Mouse (Mus musculus) inflammation-experienced regulatory T-cells (primary cell): Measurements from ENCODE around the gene Dtx3. TPM values are rescaled to one million over a fixed set of nuclear protein-coding genes. Genes with fewer than 3 reads are reported as not detected.

Experiments used
- polyA plus RNA-seq, 2 experiments: library from polyadenylated mRNA; unstranded; fragments of 100-300 nt; shearing (Covaris generic); gene quantifications; one replicate each; pipeline ENCODE4 v1.2.1; 2017

Gene Dtx3
- polyA plus RNA-seq: 100 to 1,000 TPM in 1 of 2 experiments, 10 to 100 TPM in 1; 78.0 to 135 TPM

DNA sequence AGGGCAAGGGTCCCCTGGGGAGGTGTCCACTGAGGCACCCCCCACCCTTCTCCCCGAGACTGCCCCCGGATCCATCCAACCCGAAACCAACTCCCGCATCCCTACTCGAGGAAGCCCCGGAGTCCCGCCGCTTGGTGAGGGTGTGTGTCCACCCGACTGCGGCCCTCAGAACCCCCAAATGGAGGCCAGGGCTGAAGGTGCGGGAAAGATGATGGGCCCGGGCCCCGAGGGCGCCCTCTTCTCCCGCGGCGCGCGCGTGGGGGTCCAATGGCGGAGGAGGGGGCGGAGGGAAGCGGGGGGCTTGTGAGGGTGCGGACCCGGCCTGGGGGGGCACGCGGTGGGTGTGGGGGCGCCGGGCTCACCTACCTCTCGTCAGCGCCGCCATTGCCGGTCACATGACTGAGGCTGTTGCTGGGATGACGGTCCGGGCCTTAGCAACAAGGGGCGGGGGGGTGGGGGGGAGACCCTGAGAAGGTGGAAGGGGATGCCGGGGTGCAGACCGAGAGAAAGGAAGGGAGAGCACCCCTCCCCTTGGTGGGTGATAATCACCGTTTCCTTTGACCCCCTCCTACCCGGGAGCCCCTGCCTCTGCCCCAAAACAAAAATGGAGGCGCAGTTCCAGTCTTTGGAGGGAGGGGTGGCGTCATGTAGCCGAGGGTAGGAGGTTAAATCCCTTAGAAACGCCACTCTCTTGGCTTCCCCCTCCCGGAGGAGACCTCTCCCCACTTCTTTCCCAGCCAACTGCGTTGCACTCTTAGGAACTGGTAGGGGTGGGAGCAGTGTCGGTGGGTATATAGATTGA is at the start of gene Dtx3:
TSS of gene Dtx3 (minus strand) at position 401 of the 802 bp plus-strand sequence.

GRCm38 (mm10) chr10:127211414-127211854 is 15.9 kb upstream of the Dtx3 start, which contains the start of gene Pip4k2c:
Gene Pip4k2c (minus strand): TSS chr10:127211585.

GRCm38 (mm10) chr10:127189651-127190381 is 5.7 kb downstream of the Dtx3 start, which contains the start of gene Arhgef25:
Gene Arhgef25 (minus strand): TSS chr10:127190083.

DNA sequence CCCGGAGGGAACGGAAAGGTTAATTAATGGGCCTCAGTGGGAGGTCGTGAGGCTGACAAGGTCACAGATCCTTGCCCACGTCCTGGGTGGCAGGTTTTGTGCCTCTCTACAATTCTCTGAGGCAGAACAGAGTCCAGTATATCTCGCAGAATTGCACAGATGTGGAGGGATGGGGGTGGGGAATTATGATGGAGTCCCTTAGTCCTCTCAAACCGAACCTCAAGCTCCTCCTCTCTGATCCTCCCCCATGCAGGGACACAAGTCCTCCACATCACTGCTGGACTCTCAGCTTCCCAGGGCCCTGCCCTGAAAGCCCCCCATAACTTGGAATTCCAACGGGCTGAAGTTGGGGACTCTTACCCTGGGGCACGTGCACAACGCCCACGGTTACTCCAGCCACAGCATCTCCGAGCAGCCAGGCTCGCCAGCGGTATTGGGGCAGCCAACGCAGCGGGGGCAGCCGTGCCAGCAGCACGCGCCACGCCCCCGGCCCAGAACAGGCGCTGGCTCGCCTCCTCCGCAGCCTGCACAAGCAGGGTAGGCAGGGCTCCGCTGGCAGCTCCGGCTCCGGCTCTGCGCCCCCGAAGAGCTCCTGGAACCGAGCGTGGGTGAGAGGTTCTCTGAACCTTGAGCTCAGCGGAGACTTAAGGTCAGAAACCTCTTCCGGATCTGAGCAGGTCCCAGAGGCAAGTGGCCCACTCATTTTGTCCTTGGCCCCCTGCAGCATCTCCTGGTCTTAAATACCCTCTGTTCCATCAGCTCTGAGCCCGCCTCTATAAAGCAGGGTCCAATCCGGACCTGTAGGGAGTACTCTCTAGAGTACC is 15.4 kb downstream of the Dtx3 start, which contains the start of gene Slc26a10:
TSS of gene Slc26a10 (minus strand) at position 775 of the 824 bp plus-strand sequence.

GRCm38 (mm10) chr10:127164631-127165353 is 30.7 kb downstream of the Dtx3 start, which contains the start of gene B4galnt1:
Gene B4galnt1 (plus strand): TSS chr10:127165225.

Other genes with a start within 250 kb of the Dtx3 start
- gene Ctdsp2, start 217.0 kb downstream of the Dtx3 start, polyA plus RNA-seq: 10 to 100 TPM; 35.7 to 38.3 TPM
- gene Avil, start 195.0 kb downstream of the Dtx3 start, polyA plus RNA-seq: 1 to 10 TPM in 1 of 2 experiments, under 1 TPM in 1; 0.22 to 1.5 TPM
- 10 to 100 TPM; 44.1 to 51.1 TPM for gene Tsfm, start 164.9 kb downstream of the Dtx3 start, polyA plus RNA-seq
- gene Mettl1, start 154.3 kb downstream of the Dtx3 start, polyA plus RNA-seq: 10 to 100 TPM; 21.4 to 21.8 TPM
- 1 to 10 TPM in 1 of 2 experiments, under 1 TPM in 1; 0.41 to 1.0 TPM for gene Eef1akmt3, start 154.2 kb downstream of the Dtx3 start, polyA plus RNA-seq
- 1 to 10 TPM in 1 of 2 experiments, under 1 TPM in 1; 0.28 to 1.5 TPM for gene Cyp27b1, start 147.5 kb downstream of the Dtx3 start, polyA plus RNA-seq
- 1 to 10 TPM; 1.5 to 2.8 TPM for gene March9, start 135.5 kb downstream of the Dtx3 start, polyA plus RNA-seq
- gene Cdk4, start 132.2 kb downstream of the Dtx3 start, polyA plus RNA-seq: 100 to 1,000 TPM; 253 to 259 TPM
- 10 to 100 TPM; 86.6 to 89.1 TPM for gene Tspan31, start 125.5 kb downstream of the Dtx3 start, polyA plus RNA-seq
- 10 to 100 TPM; 24.5 to 27.9 TPM for gene Agap2, start 120.4 kb downstream of the Dtx3 start, polyA plus RNA-seq
- gene Os9, start 74.6 kb downstream of the Dtx3 start, polyA plus RNA-seq: 100 to 1,000 TPM; 153 to 204 TPM
- gene B4galnt1, start 30.5 kb downstream of the Dtx3 start, polyA plus RNA-seq: 100 to 1,000 TPM; 549 to 751 TPM
- gene Slc26a10, start 15.1 kb downstream of the Dtx3 start, polyA plus RNA-seq: 1 to 10 TPM; 5.6 to 9.2 TPM
- 1 to 10 TPM in 1 of 2 experiments, under 1 TPM in 1; 0.33 to 3.3 TPM for gene Arhgef25, start 5.6 kb downstream of the Dtx3 start, polyA plus RNA-seq
- gene Pip4k2c, start 15.9 kb upstream of the Dtx3 start, polyA plus RNA-seq: 10 to 100 TPM; 31.5 to 32.3 TPM
- gene Kif5a, start 67.6 kb upstream of the Dtx3 start, polyA plus RNA-seq: 1 to 10 TPM in 1 of 2 experiments, under 1 TPM in 1; 0.78 to 1.0 TPM
- 100 to 1,000 TPM in 1 of 2 experiments, 10 to 100 TPM in 1; 76.7 to 121 TPM for gene Dctn2, start 70.6 kb upstream of the Dtx3 start, polyA plus RNA-seq
- gene Mbd6, start 93.3 kb upstream of the Dtx3 start, polyA plus RNA-seq: 10 to 100 TPM in 1 of 2 experiments, 1 to 10 TPM in 1; 8.3 to 10.7 TPM
- gene Mars, start 116.1 kb upstream of the Dtx3 start, polyA plus RNA-seq: 10 to 100 TPM; 68.9 to 74.7 TPM
- 100 to 1,000 TPM; 319 to 327 TPM for gene Arhgap9, start 126.2 kb upstream of the Dtx3 start, polyA plus RNA-seq
- under 1 TPM; 0.80 to 0.81 TPM for gene Gli1, start 146.2 kb upstream of the Dtx3 start, polyA plus RNA-seq
- not detected for gene Inhbe, start 158.7 kb upstream of the Dtx3 start, polyA plus RNA-seq
- gene Inhbc, start 174.7 kb upstream of the Dtx3 start, polyA plus RNA-seq: not detected
- gene R3hdm2, start 184.6 kb upstream of the Dtx3 start, polyA plus RNA-seq: 10 to 100 TPM; 25.9 to 28.0 TPM